In the genomic region with DNA sequence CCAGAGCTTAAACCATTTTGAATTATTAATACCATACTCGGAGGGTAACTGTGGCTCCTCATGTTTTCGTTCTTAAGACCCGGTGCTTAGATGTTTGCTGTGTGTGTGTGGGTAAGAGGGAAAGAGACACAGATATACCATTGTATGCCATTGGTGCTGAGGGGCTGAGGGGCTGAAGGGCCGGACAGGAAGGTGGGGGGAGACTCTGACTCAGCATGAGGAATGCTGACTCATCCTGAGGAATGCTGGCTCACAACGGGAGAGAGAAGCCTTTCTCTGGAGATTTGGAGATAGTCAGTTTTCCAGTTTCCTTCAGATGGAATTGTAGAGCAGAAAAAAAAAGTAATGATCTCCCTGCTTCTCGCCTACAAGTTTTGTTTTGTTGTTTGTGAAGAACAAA, we compare ENCODE assay signal across 14 mouse cellular contexts.
DNase-seq lines count a peak whose midpoint lies in the region; ATAC-seq and TF ChIP-seq lines count a peak whose summit lies in the region.
"Had no signal": no experiment of that assay in that cellular context is flagged by ENCODE, and none has a peak within 500 bp of the region (broad histone marks: within the 10 kb centered on the region; RNA-seq: fewer than 3 reads in every experiment).

No protein-coding gene starts in this region.

- H3K9ac ChIP-seq in kidney, postnatal 0 days (ENCODE audit: low read depth, low read length), result no peak overlapping the region
- no peak overlapping the region for H3K9ac ChIP-seq in CH12.LX (ENCODE audit: insufficient read depth, low read depth)
- H3K9ac ChIP-seq: hindbrain, embryonic 12.5 days; limb, embryonic 13.5 days; midbrain, embryonic 15.5 days had no signal

- dilution Hi-C loops in CH12.LX (cut with MboI; ENCODE audit: extremely low pct_ligation_motif_present, extremely low pct_unique_long_range_greater_than_20kb, low sequenced_read_pairs), result loop anchor here (25.0 kb wide), 1 partner anchor 534 kb away; no protein-coding TSS in a partner anchor

- DNase-seq in kidney, postnatal 0 days (ENCODE audit: low spot score), result peak; percentile 44
- no peak for DNase-seq in kidney, adult 2 months
- no peak for DNase-seq in CH12.LX (ENCODE audit: extremely low read depth)
- DNase-seq in MN1 (ENCODE audit: low spot score), result peak; percentile 23
- peak; percentile 49 for DNase-seq in adrenal gland, postnatal 25 days
- DNase-seq in right cerebral cortex, postnatal 14 days, result no peak
- no peak for DNase-seq in ovary, postnatal 36 days (ENCODE audit: low spot score)
- DNase-seq: heart, adult 2 months; kidney, adult 9 months; right cerebral cortex, postnatal 25 days had no signal

- H3K36me3 ChIP-seq in kidney, postnatal 0 days (ENCODE audit: insufficient read depth, low read length), result no peaks in the 10 kb centered on the region
- H3K36me3 ChIP-seq in kidney, adult 2 months (ENCODE audit: control insufficient read depth, insufficient read depth, low read length), result no peaks in the 10 kb centered on the region
- H3K36me3 ChIP-seq in CH12.LX (replicated peaks in 1 of 2; ENCODE audit: control insufficient read depth in 1 of 2, insufficient read depth in 1 of 2, low read length in 1 of 2), result no peaks in the 10 kb centered on the region
- H3K36me3 ChIP-seq: hindbrain, embryonic 12.5 days; limb, embryonic 13.5 days; midbrain, embryonic 15.5 days had no signal

- H3K4me2 ChIP-seq in kidney, postnatal 0 days (ENCODE audit: low read length), result no peak overlapping the region
- peak overlapping the region; percentile 15; the same call in 1 of the 2 replicates for H3K4me2 ChIP-seq in CH12.LX (ENCODE audit: insufficient read depth, low read depth, poor library complexity, severe bottlenecking)
- H3K4me2 ChIP-seq: hindbrain, embryonic 12.5 days; limb, embryonic 13.5 days; midbrain, embryonic 15.5 days had no signal

- H3K4me3 ChIP-seq in kidney, postnatal 0 days (replicated peaks; ENCODE audit: low read depth, low read length), result no peak overlapping the region
- H3K4me3 ChIP-seq in kidney, adult 2 months (ENCODE audit: insufficient read depth, low read depth, low read length), result no peak overlapping the region
- no peak overlapping the region for H3K4me3 ChIP-seq in CH12.LX (replicated peaks in 1 of 3; ENCODE audit: low read depth in 2 of 3, low read length in 2 of 3, poor library complexity in 1 of 3)
- H3K4me3 ChIP-seq: erythroblast, embryonic 14.5 days; heart, adult 2 months; hindbrain, embryonic 12.5 days; limb, embryonic 13.5 days; midbrain, embryonic 15.5 days had no signal

- ATAC-seq in kidney, postnatal 0 days (replicated peaks; ENCODE audit: low FRiP score, low read depth), result no peak
- ATAC-seq: midbrain, embryonic 15.5 days had no signal

- H3K79me2 ChIP-seq in CH12.LX (replicated peaks; ENCODE audit: control insufficient read depth, extremely low read depth, insufficient read depth, poor library complexity, severe bottlenecking), result no peaks in the 10 kb centered on the region

- no peaks in the 10 kb centered on the region for H3K4me1 ChIP-seq in kidney, postnatal 0 days (replicated peaks; ENCODE audit: insufficient read depth, low read length)
- H3K4me1 ChIP-seq in kidney, adult 2 months (ENCODE audit: control insufficient read depth, insufficient read depth, low read length), result peaks cover 7% of the 10 kb centered on the region; the same call in 1 of the 2 replicates
- peaks cover 2 to 14% of the 10 kb centered on the region in 2 experiments; a peak in 3 of 4 replicates for H3K4me1 ChIP-seq in CH12.LX (ENCODE audit: control insufficient read depth in 1 of 2, insufficient read depth in 2 of 2)

- no peak for TF ChIP-seq POLR2A in kidney, adult 2 months (IDR thresholded peaks at IDR 0.05; ENCODE audit: low read depth, low read length)
- no peak for TF ChIP-seq POLR2A in CH12.LX (IDR thresholded peaks at IDR 0.05; ENCODE audit: low read depth, low read length)

- H3K9me3 ChIP-seq in kidney, postnatal 0 days (replicated peaks; ENCODE audit: low read length), result no peaks in the 10 kb centered on the region
- no peaks in the 10 kb centered on the region for H3K9me3 ChIP-seq in CH12.LX (replicated peaks; ENCODE audit: low read length)
- H3K9me3 ChIP-seq: hindbrain, embryonic 12.5 days; limb, embryonic 13.5 days; midbrain, embryonic 15.5 days had no signal

- no peak for TF ChIP-seq EP300 in CH12.LX (IDR thresholded peaks at IDR 0.05; ENCODE audit: low read length)

- WGBS in kidney, postnatal 0 days, result 48% methylated on average over 6 of the region's 6 CpGs
- WGBS in kidney, adult 2 months, result 40% methylated on average over 6 of the region's 6 CpGs

- in situ Hi-C loops in CH12.LX (cut with MboI; ENCODE audit: low pct_ligation_motif_present, low pct_unique_long_range_greater_than_20kb, low sequenced_read_pairs), result loop anchor here (10.0 kb wide), 1 partner anchor 594 kb away; no protein-coding TSS in a partner anchor

- 0 out of 2 replicates have a peak overlapping the region, but pooled peaks have one; percentile 13 for H3K27ac ChIP-seq in kidney, postnatal 0 days
- no peak overlapping the region for H3K27ac ChIP-seq in kidney, adult 2 months (ENCODE audit: insufficient read depth, low read depth, low read length)
- H3K27ac ChIP-seq in CH12.LX (ENCODE audit: insufficient read depth, low read depth), result no peak overlapping the region
- H3K27ac ChIP-seq: heart, adult 2 months; hindbrain, embryonic 12.5 days; limb, embryonic 13.5 days; midbrain, embryonic 15.5 days had no signal

- no peaks in the 10 kb centered on the region for H3K27me3 ChIP-seq in kidney, postnatal 0 days (ENCODE audit: insufficient read depth, low read length)
- H3K27me3 ChIP-seq in kidney, adult 2 months (replicated peaks; ENCODE audit: control insufficient read depth, insufficient read depth, low read length), result no peaks in the 10 kb centered on the region
- no peaks in the 10 kb centered on the region for H3K27me3 ChIP-seq in CH12.LX (replicated peaks)
- H3K27me3 ChIP-seq: hindbrain, embryonic 12.5 days; limb, embryonic 13.5 days; midbrain, embryonic 15.5 days had no signal

- TF ChIP-seq CTCF in kidney, postnatal 0 days (IDR thresholded peaks at IDR 0.05; ENCODE audit: low read depth), result no peak
- TF ChIP-seq CTCF in kidney, adult 2 months (conservative IDR thresholded peaks at IDR 0.05; ENCODE audit: insufficient read depth, insufficient read length, low read depth, low read length), result no peak
- no peak for TF ChIP-seq CTCF in CH12.LX (conservative IDR thresholded peaks at IDR 0.05 in 1 of 2, IDR thresholded peaks at IDR 0.05 in 1 of 2; ENCODE audit: low read depth in 2 of 2, low read length in 2 of 2)

- TF ChIP-seq RAD21 in CH12.LX (IDR thresholded peaks at IDR 0.05; ENCODE audit: low read depth, low read length), result no peak

TF ChIP-seq in CH12.LX, 34 proteins besides CTCF, POLR2A, EP300 and RAD21:
- TF ChIP-seq TBP (conservative IDR thresholded peaks at IDR 0.05; ENCODE audit: low read depth, low read length) (no peak), CHD2 (IDR thresholded peaks at IDR 0.05; ENCODE audit: low read length) (no peak), ETS1 (conservative IDR thresholded peaks at IDR 0.05; ENCODE audit: low read depth, low read length) (no peak), SMC3 (IDR thresholded peaks at IDR 0.05; ENCODE audit: low read depth, low read length) (no peak), ZC3H11A (IDR thresholded peaks at IDR 0.05; ENCODE audit: low read depth, low read length) (no peak), KAT2A (IDR thresholded peaks at IDR 0.05; ENCODE audit: insufficient replicate concordance, low read length) (no peak), SIN3A (IDR thresholded peaks at IDR 0.05; ENCODE audit: low read length) (no peak), USF2 (conservative IDR thresholded peaks at IDR 0.05; ENCODE audit: low read depth, low read length) (no peak), RCOR1 (conservative IDR thresholded peaks at IDR 0.05; ENCODE audit: low read depth, low read length) (no peak), NRF1 (IDR thresholded peaks at IDR 0.05; ENCODE audit: low read depth, low read length) (no peak), MAX (IDR thresholded peaks at IDR 0.05; ENCODE audit: low read length) (no peak), MEF2A (IDR thresholded peaks at IDR 0.05; ENCODE audit: borderline replicate concordance, low read depth, low read length) (no peak), JUND (conservative IDR thresholded peaks at IDR 0.05; ENCODE audit: low read depth, low read length) (no peak), GABPA (IDR thresholded peaks at IDR 0.05; ENCODE audit: insufficient replicate concordance, low read depth, low read length) (no peak), ZNF384 (IDR thresholded peaks at IDR 0.05; ENCODE audit: low read depth, low read length) (no peak), BHLHE40 (IDR thresholded peaks at IDR 0.05; ENCODE audit: low read depth, low read length) (no peak), ZKSCAN1 (IDR thresholded peaks at IDR 0.05; ENCODE audit: borderline replicate concordance, low read depth, low read length) (no peak), E2F4 (IDR thresholded peaks at IDR 0.05; ENCODE audit: insufficient replicate concordance, low read depth, low read length) (no peak), USF1 (IDR thresholded peaks at IDR 0.05; ENCODE audit: low read depth, low read length) (no peak), MAFK (IDR thresholded peaks at IDR 0.05; ENCODE audit: insufficient replicate concordance, low read length) (no peak)

Comparison
In these comparisons a context has a peak if more than half of its experiments do, and no peak if none do; other contexts are left out.
1. DNase-seq: peak in kidney, postnatal 0 days (single experiment), MN1 (single experiment) and adrenal gland, postnatal 25 days (single experiment); none in kidney, adult 2 months (single experiment), CH12.LX (single experiment), right cerebral cortex, postnatal 14 days (single experiment) and ovary, postnatal 36 days (single experiment).